ENCODE assay signal across 8 mouse cellular contexts in genomic region chr9:107576357-107577107, GRCm38 (mm10). TPM values are rescaled to one million over a fixed set of nuclear protein-coding genes. Genes with fewer than 3 reads are reported as not detected.
DNase-seq lines count a peak whose midpoint lies in the region; ATAC-seq and TF ChIP-seq lines count a peak whose summit lies in the region.

Gene Hyal1, plus strand, starts transcription at chr9:107576927.

- no peak for TF ChIP-seq CTCF in left cerebral cortex, adult 2 months (IDR thresholded peaks at IDR 0.05)

- intact Hi-C loops in left cerebral cortex, adult 2 months (cut with DNase I) = loop anchor here (10.0 kb wide), 1 partner anchor 918 kb away; the partner anchor contains the start of gene Usp19

- 18% methylated on average over 16 of the region's 16 CpGs for WGBS in intestine, embryonic 16.5 days
- WGBS in neural tube, embryonic 15.5 days = 29% methylated on average over 16 of the region's 16 CpGs

- peak within 1 kb of the TSS; percentile 64 for H3K9ac ChIP-seq in intestine, embryonic 16.5 days (ENCODE audit: low read depth, low read length)
- peak within 1 kb of the TSS; percentile 34 for H3K9ac ChIP-seq in neural tube, embryonic 15.5 days (replicated peaks)

- peaks cover 3% of the 10 kb centered on the region; the same call in 1 of the 2 replicates for H3K36me3 ChIP-seq in intestine, embryonic 16.5 days (ENCODE audit: control insufficient read depth, insufficient read depth, low read length)
- H3K36me3 ChIP-seq in neural tube, embryonic 15.5 days = peaks cover 26% of the 10 kb centered on the region

- H3K9me3 ChIP-seq in intestine, embryonic 16.5 days (ENCODE audit: control insufficient read depth, low read length) = no peaks in the 10 kb centered on the region
- H3K9me3 ChIP-seq in neural tube, embryonic 15.5 days (replicated peaks) = no peaks in the 10 kb centered on the region

- H3K27me3 ChIP-seq in intestine, embryonic 16.5 days (replicated peaks; ENCODE audit: control insufficient read depth, insufficient read depth, low read length) = no peaks in the 10 kb centered on the region
- H3K27me3 ChIP-seq in neural tube, embryonic 15.5 days (replicated peaks) = no peaks in the 10 kb centered on the region

- no peak for DNase-seq in left cerebral cortex, adult 2 months (ENCODE audit: extremely low spot score in 1 of 2, low spot score in 2 of 2)
- no peak for DNase-seq in left cerebral cortex, adult 9 months (ENCODE audit: low spot score in 2 of 2)
- DNase-seq in embryo, embryonic 11.5 days (ENCODE audit: low read depth, low spot score) = peak; percentile 73
- no peak for DNase-seq in gonadal fat pad, adult 2 months (ENCODE audit: low read depth)
- DNase-seq in lung, adult 18-20 months = peak; percentile 81 to 90
- no peak for DNase-seq in MN1 (ENCODE audit: low spot score)

- H3K4me1 ChIP-seq in intestine, embryonic 16.5 days (ENCODE audit: control insufficient read depth, insufficient read depth, low read length) = peaks cover 35% of the 10 kb centered on the region
- H3K4me1 ChIP-seq in neural tube, embryonic 15.5 days = peaks cover 45% of the 10 kb centered on the region

- peak; percentile 70 for ATAC-seq in intestine, embryonic 16.5 days
- ATAC-seq in neural tube, embryonic 15.5 days (ENCODE audit: low FRiP score) = no peak

- peak within 1 kb of the TSS; percentile 64 for H3K4me2 ChIP-seq in intestine, embryonic 16.5 days (ENCODE audit: low read depth, low read length)
- H3K4me2 ChIP-seq in neural tube, embryonic 15.5 days = peak within 1 kb of the TSS; percentile 47

- peak within 1 kb of the TSS; percentile 39; the same call in 1 of the 2 replicates for H3K4me3 ChIP-seq in left cerebral cortex, adult 2 months
- peak within 1 kb of the TSS; percentile 43 for H3K4me3 ChIP-seq in intestine, embryonic 16.5 days (ENCODE audit: low read length)
- peak within 1 kb of the TSS; percentile 23 for H3K4me3 ChIP-seq in neural tube, embryonic 15.5 days (replicated peaks)

- H3K27ac ChIP-seq in left cerebral cortex, adult 2 months = peak within 1 kb of the TSS; percentile 63
- H3K27ac ChIP-seq in intestine, embryonic 16.5 days (ENCODE audit: low read length) = peak within 1 kb of the TSS; percentile 74
- peak within 1 kb of the TSS; percentile 48 for H3K27ac ChIP-seq in neural tube, embryonic 15.5 days (replicated peaks)

RNA-seq across cellular contexts. Expression of gene Hyal1, which starts in this region (rescaled TPM):
- 1 to 10 TPM; 6.0 to 8.5 TPM for total RNA-seq in left cerebral cortex, adult 2 months (2021)
- 17.0 and 17.8 TPM in 2 replicates for polyA plus RNA-seq in gonadal fat pad, adult 2 months (2012; rRNA removed)
- polyA plus RNA-seq in intestine, embryonic 16.5 days (2015; fragmentation: Nextera tagmentation; extraction: Ambion mirVana) = 5.8 and 5.9 TPM in 2 replicates
- polyA plus RNA-seq in neural tube, embryonic 15.5 days (2015; fragmentation: Nextera tagmentation; extraction: Ambion mirVana) = 8.5 and 11.0 TPM in 2 replicates

Comparison
In these comparisons a context has a peak if more than half of its experiments do, and no peak if none do; other contexts are left out.
1. DNase-seq: peak in embryo, embryonic 11.5 days (single experiment) and lung, adult 18-20 months (2 of 2); none in left cerebral cortex, adult 2 months (0 of 2), left cerebral cortex, adult 9 months (0 of 2), gonadal fat pad, adult 2 months (single experiment) and MN1 (single experiment).
2. Peak in every context shown above with its lines, with median percentiles within 50 percentile points of each other: H3K27ac ChIP-seq and H3K4me3 ChIP-seq.